Mouse (Mus musculus): ENCODE results near the gene Spats1. TPM values are rescaled to one million over a fixed set of nuclear protein-coding genes. Genes with fewer than 3 reads are reported as not detected.

The Spats1 gene
- polyA plus RNA-seq, 1 experiment, result 0.97 TPM

DNA sequence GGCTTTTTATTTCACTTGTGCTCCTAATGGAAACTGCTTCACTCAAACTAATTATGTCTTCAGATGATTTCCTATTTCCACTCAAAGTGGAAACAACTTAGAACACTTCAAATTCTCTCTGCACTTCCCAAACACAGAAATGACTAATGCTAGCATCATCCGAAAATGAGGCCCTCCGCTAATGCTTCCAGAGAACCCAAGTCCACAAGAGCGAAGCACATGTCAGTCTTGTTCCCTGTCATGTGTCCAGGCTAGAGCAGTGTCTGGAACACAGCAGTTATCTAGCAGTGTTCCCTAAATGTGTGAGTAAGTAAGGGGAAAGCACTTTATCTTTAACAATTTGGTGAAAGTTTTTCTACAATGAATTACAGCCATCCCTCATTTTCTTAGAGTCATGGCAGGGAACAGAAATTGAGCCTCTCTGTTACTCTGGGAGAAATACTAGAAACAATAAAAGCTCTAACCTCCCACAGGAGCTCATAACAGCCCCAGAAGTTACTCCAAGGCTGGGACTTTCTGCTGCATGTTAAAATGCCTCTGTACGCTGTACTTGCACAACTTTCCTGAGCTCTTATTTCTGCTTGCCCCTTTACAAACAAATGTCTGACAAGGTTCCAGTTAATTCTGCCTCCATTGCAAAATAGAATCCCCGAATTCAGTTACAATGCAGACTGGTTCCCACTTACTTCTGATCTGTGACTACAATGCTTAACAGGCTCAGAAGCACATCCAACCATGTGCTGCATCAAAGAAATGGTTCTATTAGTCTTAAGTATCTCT is 73.9 kb downstream of the Spats1 start:
- DNase-seq (ENCODE audit: low read depth), result no peak
- TF ChIP-seq POLR2A (IDR thresholded peaks at IDR 0.05; ENCODE audit: borderline replicate concordance, extremely low read depth, insufficient read depth, insufficient read length, poor library complexity, severe bottlenecking), result no peak
- TF ChIP-seq CTCF (IDR thresholded peaks at IDR 0.05; ENCODE audit: borderline replicate concordance, extremely low read depth, insufficient read depth, insufficient read length), result no peak

- TF ChIP-seq POLR2A (IDR thresholded peaks at IDR 0.05; ENCODE audit: borderline replicate concordance, extremely low read depth, insufficient read depth, insufficient read length, poor library complexity, severe bottlenecking), result no peak
- no peak for TF ChIP-seq CTCF (IDR thresholded peaks at IDR 0.05; ENCODE audit: borderline replicate concordance, extremely low read depth, insufficient read depth, insufficient read length)
- no peak for DNase-seq (ENCODE audit: low read depth)
Observed at GRCm38 (mm10) chr17:45398021-45398420, 77.2 kb downstream of the Spats1 start.

- no peak for TF ChIP-seq POLR2A (IDR thresholded peaks at IDR 0.05; ENCODE audit: borderline replicate concordance, extremely low read depth, insufficient read depth, insufficient read length, poor library complexity, severe bottlenecking)
- no peak for DNase-seq (ENCODE audit: low read depth)
Observed at GRCm38 (mm10) chr17:45397541-45397940, 77.7 kb downstream of the Spats1 start.

GRCm38 (mm10) chr17:45394612-45395011 is 80.6 kb downstream of the Spats1 start:
- TF ChIP-seq POLR2A (IDR thresholded peaks at IDR 0.05; ENCODE audit: borderline replicate concordance, extremely low read depth, insufficient read depth, insufficient read length, poor library complexity, severe bottlenecking) (no peak), CTCF (IDR thresholded peaks at IDR 0.05; ENCODE audit: borderline replicate concordance, extremely low read depth, insufficient read depth, insufficient read length) (no peak)
- DNase-seq (ENCODE audit: low read depth), result no peak

- no peak for DNase-seq (ENCODE audit: low read depth)
- TF ChIP-seq CTCF (IDR thresholded peaks at IDR 0.05; ENCODE audit: borderline replicate concordance, extremely low read depth, insufficient read depth, insufficient read length), result no peak
- no peak for TF ChIP-seq POLR2A (IDR thresholded peaks at IDR 0.05; ENCODE audit: borderline replicate concordance, extremely low read depth, insufficient read depth, insufficient read length, poor library complexity, severe bottlenecking)
Observed at GRCm38 (mm10) chr17:45393765-45394164, 81.5 kb downstream of the Spats1 start.

Other genes with a start within 250 kb of the Spats1 start
- gene Cdc5l, start 41.7 kb downstream of the Spats1 start, polyA plus RNA-seq (2012; rRNA removed), result 31.0 and 41.3 TPM in 2 replicates
- 21.0 and 23.3 TPM in 2 replicates for gene Aars2, start 31.4 kb upstream of the Spats1 start, polyA plus RNA-seq (2012; rRNA removed)
- 0.40 and 0.92 TPM in 2 replicates for gene Tcte1, start 48.0 kb upstream of the Spats1 start, polyA plus RNA-seq (2012; rRNA removed)
- 33.3 and 46.5 TPM in 2 replicates for gene Tmem151b, start 74.3 kb upstream of the Spats1 start, polyA plus RNA-seq (2012; rRNA removed)
- 2.8 and 3.4 TPM in 2 replicates for gene Nfkbie, start 80.3 kb upstream of the Spats1 start, polyA plus RNA-seq (2012; rRNA removed)
- gene Slc35b2, start 88.5 kb upstream of the Spats1 start, polyA plus RNA-seq (2012; rRNA removed), result 79.5 and 89.1 TPM in 2 replicates
- 677 and 1,066 TPM in 2 replicates for gene Hsp90ab1, start 97.9 kb upstream of the Spats1 start, polyA plus RNA-seq (2012; rRNA removed)
- gene Slc29a1, start 124.2 kb upstream of the Spats1 start, polyA plus RNA-seq (2012; rRNA removed), result 43.6 and 60.9 TPM in 2 replicates
- 0.42 and 0.92 TPM in 2 replicates for gene Mymx, start 126.7 kb upstream of the Spats1 start, polyA plus RNA-seq (2012; rRNA removed)
- gene Capn11, start 183.9 kb upstream of the Spats1 start, polyA plus RNA-seq (2012; rRNA removed), result 0.13 and 0.62 TPM in 2 replicates
- 74.8 and 101 TPM in 2 replicates for gene Mrpl14, start 210.9 kb upstream of the Spats1 start, polyA plus RNA-seq (2012; rRNA removed)
- 306 and 323 TPM in 2 replicates for gene Tmem63b, start 211.5 kb upstream of the Spats1 start, polyA plus RNA-seq (2012; rRNA removed)